Mouse (Mus musculus) cerebellum, adult 11-12 months (tissue): ENCODE measurements at regions not wholly inside any gene's neighbourhood (a gene's known extent, or its start where the extent isn't known, plus 50 kb on each side); places are given as distances from the start of the nearest gene placed in this dataset.

ENCODE experiments used
- DNase-seq: peaks from one replicate; pipeline ENCODE4 v3.0.0; 2022

GRCm38 (mm10) chr8:50180682-50181081 lies 1336.9 kb upstream of the Tenm3 start:
- peak; percentile 18 for DNase-seq

- DNase-seq, result no peak
Observed at GRCm38 (mm10) chr8:50164773-50165454, 1321.2 kb upstream of the Tenm3 start.

GRCm38 (mm10) chr8:50161076-50161475 lies 1317.3 kb upstream of the Tenm3 start:
- DNase-seq, result no peak

- no peak for DNase-seq
Observed at GRCm38 (mm10) chr8:50160326-50160725, 1316.6 kb upstream of the Tenm3 start.

- DNase-seq, result no peak
Observed at GRCm38 (mm10) chr8:50139876-50140275, 1296.1 kb upstream of the Tenm3 start.

GRCm38 (mm10) chr8:50120041-50120440 lies 1276.3 kb upstream of the Tenm3 start:
- no peak for DNase-seq

GRCm38 (mm10) chr8:50082378-50082777 lies 1238.6 kb upstream of the Tenm3 start:
- no peak for DNase-seq

GRCm38 (mm10) chr8:50037096-50037495 lies 1193.3 kb upstream of the Tenm3 start:
- no peak for DNase-seq

- DNase-seq, result no peak
Observed at GRCm38 (mm10) chr8:50027544-50027943, 1183.8 kb upstream of the Tenm3 start.

- DNase-seq, result no peak
Observed at GRCm38 (mm10) chr8:50007546-50007945, 1163.8 kb upstream of the Tenm3 start.

- no peak for DNase-seq
Observed at GRCm38 (mm10) chr8:50004254-50004653, 1160.5 kb upstream of the Tenm3 start.

- no peak for DNase-seq
Observed at GRCm38 (mm10) chr8:50003641-50004040, 1159.9 kb upstream of the Tenm3 start.

- DNase-seq, result no peak
Observed at GRCm38 (mm10) chr8:49998281-49999037, 1154.7 kb upstream of the Tenm3 start.
